Mouse (Mus musculus) ovary, adult 18-20 months (tissue): ENCODE results near the gene Mxra7.

Source experiments
- DNase-seq: peaks from one replicate; pipeline ENCODE4 v3.0.0; 2022; ENCODE audit warnings: low spot score, mixed read lengths

Gene Mxra7

GRCm38 (mm10) chr11:116775407-116775806, 52.4 kb downstream of the Mxra7 start, which contains the start of gene St6galnac1:
St6galnac1 (minus strand) TSS chr11:116775507.
- no peak for DNase-seq

- no peak for DNase-seq
Measured at GRCm38 (mm10) chr11:116773205-116773604, 54.6 kb downstream of the Mxra7 start.

GRCm38 (mm10) chr11:116769873-116770272, 58.0 kb downstream of the Mxra7 start:
- DNase-seq, result no peak

GRCm38 (mm10) chr11:116764946-116765345, 62.9 kb downstream of the Mxra7 start:
- no peak for DNase-seq

GRCm38 (mm10) chr11:116764346-116764745, 63.5 kb downstream of the Mxra7 start:
- no peak for DNase-seq

GRCm38 (mm10) chr11:116755191-116755590, 72.7 kb downstream of the Mxra7 start:
- DNase-seq, result no peak

GRCm38 (mm10) chr11:116753674-116754470, 74.0 kb downstream of the Mxra7 start:
- DNase-seq, result peak; percentile 49
